Mouse (Mus musculus): ENCODE data around the gene Dgki. TPM values are rescaled to one million over a fixed set of nuclear protein-coding genes. Genes with fewer than 3 reads are reported as not detected.

Gene Dgki
- total and polyA plus RNA-seq, 2 experiments from 2014 or later, result 0.11 to 0.33 TPM

GRCm38 (mm10) chr6:37216342-37216763 is 83.6 kb downstream of the Dgki start:
- Histone ChIP-seq H3K36me3 (replicated peaks; ENCODE audit: control insufficient read depth, insufficient read depth, low read length) (no peaks in the 10 kb centered on the region), H3K4me1 (ENCODE audit: control insufficient read depth, insufficient read depth) (peaks cover 33% of the 10 kb centered on the region), H3K4me2 (ENCODE audit: low read depth, low read length) (no peak overlapping the region), H3K9ac (replicated peaks; ENCODE audit: low read depth, low read length) (no peak overlapping the region), H3K4me3 (ENCODE audit: low read depth, low read length) (no peak overlapping the region), H3K27ac (ENCODE audit: low read depth) (no peak overlapping the region), H3K9me3 (replicated peaks; ENCODE audit: control insufficient read depth, low read length) (no peaks in the 10 kb centered on the region), H3K27me3 (ENCODE audit: control insufficient read depth, insufficient read depth, low read length) (no peaks in the 10 kb centered on the region)
- no peak for ATAC-seq (ENCODE audit: insufficient read depth, low read depth)
- 63% methylated on average over 4 of the region's 4 CpGs for WGBS
- peak; percentile 47 for DNase-seq (ENCODE audit: low spot score)
- TF ChIP-seq CTCF (IDR thresholded peaks at IDR 0.05; ENCODE audit: low read depth) (no peak), EP300 (IDR thresholded peaks at IDR 0.05; ENCODE audit: low read depth) (no peak)

DNA sequence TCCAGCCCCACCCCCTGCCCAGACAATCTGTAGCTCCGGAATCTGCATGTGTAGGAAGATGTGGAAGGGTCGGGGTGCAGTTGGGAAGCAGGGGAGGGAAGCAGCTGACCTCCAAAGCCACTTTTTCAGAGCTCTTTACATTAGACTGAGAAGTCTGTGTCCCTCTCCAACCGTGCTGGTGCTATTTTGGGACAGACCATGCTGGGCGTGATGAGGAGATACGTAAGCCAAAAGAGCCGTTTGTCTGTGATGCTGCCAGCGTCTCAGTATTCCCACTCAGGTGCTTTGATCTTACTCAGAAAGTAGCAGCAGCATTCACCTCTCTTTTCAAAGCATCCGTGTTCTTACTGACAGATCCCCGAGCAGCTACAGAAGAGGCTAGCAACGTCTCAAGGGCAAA is 84.3 kb downstream of the Dgki start:
- WGBS, result 12% methylated on average over 10 of the region's 10 CpGs
- Histone ChIP-seq H3K27ac (ENCODE audit: low read depth) (0 out of 2 replicates have a peak overlapping the region, but pooled peaks have one; percentile 17), H3K36me3 (replicated peaks; ENCODE audit: control insufficient read depth, insufficient read depth, low read length) (no peaks in the 10 kb centered on the region)

GRCm38 (mm10) chr6:37212930-37213329 is 87.1 kb downstream of the Dgki start:
- Histone ChIP-seq H3K9ac (replicated peaks; ENCODE audit: low read depth, low read length) (no peak overlapping the region), H3K27me3 (ENCODE audit: control insufficient read depth, insufficient read depth, low read length) (no peaks in the 10 kb centered on the region), H3K4me2 (ENCODE audit: low read depth, low read length) (no peak overlapping the region), H3K4me3 (ENCODE audit: low read depth, low read length) (no peak overlapping the region), H3K27ac (ENCODE audit: low read depth) (no peak overlapping the region), H3K36me3 (replicated peaks; ENCODE audit: control insufficient read depth, insufficient read depth, low read length) (no peaks in the 10 kb centered on the region), H3K9me3 (replicated peaks; ENCODE audit: control insufficient read depth, low read length) (no peaks in the 10 kb centered on the region), H3K4me1 (ENCODE audit: control insufficient read depth, insufficient read depth) (peaks cover 46% of the 10 kb centered on the region)
- WGBS, result 37% methylated on average over 4 of the region's 4 CpGs
- no peak for DNase-seq (ENCODE audit: low spot score)
- no peak for ATAC-seq (ENCODE audit: insufficient read depth, low read depth)
- TF ChIP-seq EP300 (IDR thresholded peaks at IDR 0.05; ENCODE audit: low read depth) (no peak), CTCF (IDR thresholded peaks at IDR 0.05; ENCODE audit: low read depth) (no peak)

More for the DNA sequence above, 84.3 kb downstream of the Dgki start:
- H3K4me3 ChIP-seq (ENCODE audit: low read depth, low read length), result no peak overlapping the region
- ATAC-seq (ENCODE audit: insufficient read depth, low read depth) (peak; percentile 28; the same call in 1 of the 2 replicates), DNase-seq (ENCODE audit: low spot score) (no peak)
- H3K9me3 ChIP-seq (replicated peaks; ENCODE audit: control insufficient read depth, low read length), result no peaks in the 10 kb centered on the region
- no peak overlapping the region for H3K9ac ChIP-seq (replicated peaks; ENCODE audit: low read depth, low read length)
- TF ChIP-seq CTCF (IDR thresholded peaks at IDR 0.05; ENCODE audit: low read depth) (no peak), EP300 (IDR thresholded peaks at IDR 0.05; ENCODE audit: low read depth) (no peak)
- peaks cover 33% of the 10 kb centered on the region for H3K4me1 ChIP-seq (ENCODE audit: control insufficient read depth, insufficient read depth)
- peak overlapping the region; percentile 21 for H3K4me2 ChIP-seq (ENCODE audit: low read depth, low read length)
- no peaks in the 10 kb centered on the region for H3K27me3 ChIP-seq (ENCODE audit: control insufficient read depth, insufficient read depth, low read length)

- no peaks in the 10 kb centered on the region for H3K9me3 ChIP-seq (replicated peaks; ENCODE audit: control insufficient read depth, low read length)
- DNase-seq (ENCODE audit: low spot score) (no peak), ATAC-seq (ENCODE audit: insufficient read depth, low read depth) (no peak)
- no peak for TF ChIP-seq CTCF (IDR thresholded peaks at IDR 0.05; ENCODE audit: low read depth)
- no peak for TF ChIP-seq EP300 (IDR thresholded peaks at IDR 0.05; ENCODE audit: low read depth)
- peaks cover 46% of the 10 kb centered on the region for H3K4me1 ChIP-seq (ENCODE audit: control insufficient read depth, insufficient read depth)
- H3K4me3 ChIP-seq (ENCODE audit: low read depth, low read length), result no peak overlapping the region
- H3K27me3 ChIP-seq (ENCODE audit: control insufficient read depth, insufficient read depth, low read length), result no peaks in the 10 kb centered on the region
- no peaks in the 10 kb centered on the region for H3K36me3 ChIP-seq (replicated peaks; ENCODE audit: control insufficient read depth, insufficient read depth, low read length)
- H3K4me2 ChIP-seq (ENCODE audit: low read depth, low read length), result no peak overlapping the region
- WGBS, result 60% methylated on average over 9 of the region's 9 CpGs
- no peak overlapping the region for H3K9ac ChIP-seq (replicated peaks; ENCODE audit: low read depth, low read length)
- H3K27ac ChIP-seq (ENCODE audit: low read depth), result no peak overlapping the region
Observed at GRCm38 (mm10) chr6:37211545-37212247, 88.3 kb downstream of the Dgki start.

GRCm38 (mm10) chr6:37202901-37203300 is 97.1 kb downstream of the Dgki start:
- no peak overlapping the region for H3K9ac ChIP-seq (replicated peaks; ENCODE audit: low read depth, low read length)
- H3K4me1 ChIP-seq (ENCODE audit: control insufficient read depth, insufficient read depth), result no peaks in the 10 kb centered on the region
- H3K4me2 ChIP-seq (ENCODE audit: low read depth, low read length), result no peak overlapping the region
- H3K36me3 ChIP-seq (replicated peaks; ENCODE audit: control insufficient read depth, insufficient read depth, low read length), result no peaks in the 10 kb centered on the region
- ATAC-seq (ENCODE audit: insufficient read depth, low read depth) (no peak), DNase-seq (ENCODE audit: low spot score) (no peak)
- H3K27ac ChIP-seq (ENCODE audit: low read depth), result no peak overlapping the region
- no peaks in the 10 kb centered on the region for H3K27me3 ChIP-seq (ENCODE audit: control insufficient read depth, insufficient read depth, low read length)
- WGBS, result 44% methylated on average over 4 of the region's 4 CpGs
- TF ChIP-seq EP300 (IDR thresholded peaks at IDR 0.05; ENCODE audit: low read depth), result no peak
- TF ChIP-seq CTCF (IDR thresholded peaks at IDR 0.05; ENCODE audit: low read depth), result no peak
- H3K4me3 ChIP-seq (ENCODE audit: low read depth, low read length), result no peak overlapping the region
- H3K9me3 ChIP-seq (replicated peaks; ENCODE audit: control insufficient read depth, low read length), result no peaks in the 10 kb centered on the region

GRCm38 (mm10) chr6:37200840-37201239 is 99.1 kb downstream of the Dgki start:
- 67% methylated on average over 5 of the region's 5 CpGs for WGBS
- no peak overlapping the region for H3K4me3 ChIP-seq (ENCODE audit: low read depth, low read length)
- DNase-seq (ENCODE audit: low spot score), result no peak
- TF ChIP-seq CTCF (IDR thresholded peaks at IDR 0.05; ENCODE audit: low read depth), result no peak
- no peak for TF ChIP-seq EP300 (IDR thresholded peaks at IDR 0.05; ENCODE audit: low read depth)
- H3K4me2 ChIP-seq (ENCODE audit: low read depth, low read length), result no peak overlapping the region
- no peak overlapping the region for H3K9ac ChIP-seq (replicated peaks; ENCODE audit: low read depth, low read length)
- no peak overlapping the region for H3K27ac ChIP-seq (ENCODE audit: low read depth)
- no peaks in the 10 kb centered on the region for H3K36me3 ChIP-seq (replicated peaks; ENCODE audit: control insufficient read depth, insufficient read depth, low read length)
- no peaks in the 10 kb centered on the region for H3K9me3 ChIP-seq (replicated peaks; ENCODE audit: control insufficient read depth, low read length)
- H3K4me1 ChIP-seq (ENCODE audit: control insufficient read depth, insufficient read depth), result peaks cover 11% of the 10 kb centered on the region; the same call in 1 of the 2 replicates
- no peak for ATAC-seq (ENCODE audit: insufficient read depth, low read depth)
- no peaks in the 10 kb centered on the region for H3K27me3 ChIP-seq (ENCODE audit: control insufficient read depth, insufficient read depth, low read length)
